Mouse (Mus musculus) lung, adult 2 months (tissue): ENCODE data around the gene Slc35a1.

ENCODE experiments used
- CTCF ChIP-seq: fragments of 200-500 bp; IDR thresholded peaks from 2 replicates; pipeline ENCODE4 v1.5.1; 2011; ENCODE audit warnings: mild to moderate bottlenecking, low read length, control low read depth; ENCODE audit not compliant: insufficient read depth
- POLR2A ChIP-seq: fragments of 200-500 bp; IDR thresholded peaks from 2 replicates; pipeline ENCODE4 v1.6.1; 2011; ENCODE audit warnings: low read depth, mild to moderate bottlenecking, control low read depth, low read length, borderline replicate concordance; ENCODE audit errors: extremely low read depth

DNA sequence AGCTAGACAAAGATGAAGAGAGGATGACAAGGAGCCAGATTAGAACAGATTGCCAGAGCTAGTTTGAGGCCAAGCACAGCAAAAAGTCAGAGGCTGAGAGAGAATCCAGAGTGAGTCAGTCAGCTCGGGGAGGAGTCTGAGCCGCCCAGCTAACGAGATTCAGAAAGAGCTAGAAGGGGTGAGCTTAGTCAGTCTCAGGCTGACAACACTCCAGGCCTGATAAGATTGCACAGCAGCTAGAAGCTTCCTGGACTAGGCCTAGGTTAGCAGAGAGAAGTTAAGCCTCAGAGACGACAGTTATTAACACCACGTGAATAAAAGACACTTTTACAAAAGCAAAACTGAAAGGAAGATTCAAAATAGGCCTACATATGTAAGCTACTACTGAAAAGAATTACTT, 19.3 kb downstream of the Slc35a1 start:
- no peak for TF ChIP-seq CTCF
- TF ChIP-seq POLR2A: no peak
